Mouse (Mus musculus) C2C12 (cell line): ENCODE data around the gene Plod1. TPM values are rescaled to one million over a fixed set of nuclear protein-coding genes. Genes with fewer than 3 reads are reported as not detected.

Experiments
- H3K27me3 ChIP-seq: one replicate; pipeline ENCODE4 v1.6.1; 2011; ENCODE audit not compliant: control insufficient read depth, insufficient read depth, insufficient read length
- H3K36me3 ChIP-seq: one replicate; pipeline ENCODE4 v1.6.1; 2011; ENCODE audit not compliant: control insufficient read depth, insufficient read depth
- H3K4me3 ChIP-seq: one replicate; pipeline ENCODE4 v1.5.1; 2011; ENCODE audit warnings: mild to moderate bottlenecking, control low read depth; ENCODE audit not compliant: poor library complexity, insufficient read depth, severe bottlenecking
- H3K79me2 ChIP-seq: one replicate; pipeline ENCODE4 v1.6.1; 2011; ENCODE audit not compliant: control insufficient read depth, insufficient read depth
- H3K79me3 ChIP-seq: one replicate; pipeline ENCODE4 v1.6.1; 2011; ENCODE audit warnings: low read depth, control low read depth
- H3ac ChIP-seq: one replicate; pipeline ENCODE3; 2011; ENCODE audit warnings: low read depth; ENCODE audit not compliant: control insufficient read depth, insufficient read length
- CEBPB ChIP-seq: IDR thresholded peaks from one replicate; pipeline ENCODE4 v1.6.1; 2011; ENCODE audit warnings: low read depth, mild to moderate bottlenecking, control low read depth, moderate library complexity
- CTCF ChIP-seq: IDR thresholded peaks from one replicate; pipeline ENCODE4 v1.5.1; 2011; ENCODE audit not compliant: control insufficient read depth, insufficient read depth, insufficient read length
- FOSL1 ChIP-seq: IDR thresholded peaks from one replicate; pipeline ENCODE4 v1.8.0; 2011; ENCODE audit warnings: mild to moderate bottlenecking, low read length; ENCODE audit not compliant: poor library complexity, insufficient read depth, severe bottlenecking
- MAX ChIP-seq: IDR thresholded peaks from one replicate; pipeline ENCODE4 v1.6.1; 2011; ENCODE audit warnings: mild to moderate bottlenecking, control low read depth
- MYOD1 ChIP-seq: IDR thresholded peaks from one replicate; pipeline ENCODE4 v1.6.1; 2011; ENCODE audit warnings: low read depth; ENCODE audit not compliant: control insufficient read depth, insufficient read length
- MYOG ChIP-seq: IDR thresholded peaks from one replicate; pipeline ENCODE4 v1.6.1; 2011; ENCODE audit not compliant: control insufficient read depth, insufficient read length; ENCODE audit errors: extremely low read depth
- USF1 ChIP-seq: IDR thresholded peaks from one replicate; pipeline ENCODE4 v1.6.1; 2011; ENCODE audit warnings: low read depth, mild to moderate bottlenecking, control low read depth, moderate library complexity
- polyA plus RNA-seq: library from polyadenylated mRNA; unstranded; fragments of >200 nt; fragmentation: generic; extraction: Trizol; gene quantifications from one replicate; pipeline ENCODE4 v1.2.1, GENCODE M21; 2012; ENCODE audit warnings: missing spikeins

The Plod1 gene
- polyA plus RNA-seq, 1 experiment: 49.2 TPM

- Histone ChIP-seq H3K79me2 (no peaks in the 10 kb centered on the region), H3K36me3 (no peaks in the 10 kb centered on the region), H3K27me3 (peaks cover 18% of the 10 kb centered on the region), H3ac (no peak overlapping the region), H3K79me3 (no peaks in the 10 kb centered on the region), H3K4me3 (no peak overlapping the region)
- no peak for TF ChIP-seq MYOD1
- no peak for TF ChIP-seq FOSL1
- no peak for TF ChIP-seq CTCF
- no peak for TF ChIP-seq MAX
- no peak for TF ChIP-seq CEBPB
- no peak for TF ChIP-seq MYOG
- TF ChIP-seq USF1: no peak
Observed at GRCm38 (mm10) chr4:147969337-147969736, 32.8 kb upstream of the Plod1 start.

GRCm38 (mm10) chr4:147968816-147969215 lies 32.2 kb upstream of the Plod1 start:
- Histone ChIP-seq H3ac (no peak overlapping the region), H3K4me3 (no peak overlapping the region), H3K27me3 (peaks cover 18% of the 10 kb centered on the region), H3K79me2 (no peaks in the 10 kb centered on the region), H3K79me3 (no peaks in the 10 kb centered on the region), H3K36me3 (no peaks in the 10 kb centered on the region)
- no peak for TF ChIP-seq MYOG
- TF ChIP-seq USF1: no peak
- no peak for TF ChIP-seq FOSL1
- TF ChIP-seq MAX: no peak
- TF ChIP-seq CEBPB: no peak
- TF ChIP-seq CTCF: no peak
- TF ChIP-seq MYOD1: no peak

- no peaks in the 10 kb centered on the region for H3K36me3 ChIP-seq
- TF ChIP-seq FOSL1 (no peak), CTCF (no peak), MYOD1 (no peak)
- no peak overlapping the region for H3ac ChIP-seq
- H3K27me3 ChIP-seq: peaks cover 18% of the 10 kb centered on the region
- H3K4me3 ChIP-seq: no peak overlapping the region
- H3K79me2 ChIP-seq: no peaks in the 10 kb centered on the region
- no peaks in the 10 kb centered on the region for H3K79me3 ChIP-seq
Observed at GRCm38 (mm10) chr4:147965712-147966111, 29.1 kb upstream of the Plod1 start.

GRCm38 (mm10) chr4:147963623-147964022 lies 27.1 kb upstream of the Plod1 start:
- Histone ChIP-seq H3K79me2 (no peaks in the 10 kb centered on the region), H3ac (no peak overlapping the region), H3K27me3 (peaks cover 11% of the 10 kb centered on the region), H3K4me3 (no peak overlapping the region), H3K36me3 (no peaks in the 10 kb centered on the region), H3K79me3 (no peaks in the 10 kb centered on the region)
- no peak for TF ChIP-seq CEBPB
- TF ChIP-seq MYOG: no peak
- TF ChIP-seq USF1: no peak
- TF ChIP-seq MAX: no peak
- TF ChIP-seq CTCF: no peak
- TF ChIP-seq MYOD1: no peak
- TF ChIP-seq FOSL1: no peak

- peaks cover 11% of the 10 kb centered on the region for H3K27me3 ChIP-seq
- no peak overlapping the region for H3K4me3 ChIP-seq
- H3K79me3 ChIP-seq: no peaks in the 10 kb centered on the region
- TF ChIP-seq FOSL1: no peak
- no peak for TF ChIP-seq MAX
- TF ChIP-seq MYOG: no peak
- no peak for TF ChIP-seq CTCF
- peak; percentile 76 for TF ChIP-seq USF1
- no peak for TF ChIP-seq MYOD1
- H3ac ChIP-seq: no peak overlapping the region
- H3K36me3 ChIP-seq: no peaks in the 10 kb centered on the region
- H3K79me2 ChIP-seq: no peaks in the 10 kb centered on the region
Observed at GRCm38 (mm10) chr4:147962781-147963180, 26.2 kb upstream of the Plod1 start.

- TF ChIP-seq MAX (no peak), CTCF (peak; percentile 25)
- H3K79me2 ChIP-seq: no peaks in the 10 kb centered on the region
- H3K79me3 ChIP-seq: no peaks in the 10 kb centered on the region
- H3K4me3 ChIP-seq: no peak overlapping the region
- no peaks in the 10 kb centered on the region for H3K27me3 ChIP-seq
- H3ac ChIP-seq: no peak overlapping the region
- no peaks in the 10 kb centered on the region for H3K36me3 ChIP-seq
Observed at GRCm38 (mm10) chr4:147959881-147960831, 23.6 kb upstream of the Plod1 start.
